Mouse (Mus musculus) MEL (cell line): Measurements from ENCODE around the gene Bmpr1a. TPM values are rescaled to one million over a fixed set of nuclear protein-coding genes. Genes with fewer than 3 reads are reported as not detected.

ENCODE experiments used
- DNase-seq: peaks from one replicate; pipeline ENCODE4 v3.0.0; 2011; ENCODE audit warnings: low read depth, low spot score
- H3K27ac ChIP-seq: 2 replicates; pipeline ENCODE4 v1.5.1; 2012; ENCODE audit warnings: low read depth, mild to moderate bottlenecking, control low read depth, low read length, moderate library complexity; ENCODE audit not compliant: control insufficient read depth
- H3K27me3 ChIP-seq, 2 experiments: fragments of 150-350 bp in 1 of 2; sonication (generic) in 1 of 2; 2 replicates each; pipeline ENCODE4 v1.6.1; 2012; ENCODE audit warnings: low read length in 2 of 2, mild to moderate bottlenecking in 2 of 2, improper control_type of control experiment in 1 of 2, moderate library complexity in 1 of 2; ENCODE audit not compliant: insufficient read depth in 2 of 2, control insufficient read depth in 1 of 2
- H3K36me3 ChIP-seq, 2 experiments: 2 replicates each; pipeline ENCODE4 v1.6.1; 2012 to 2014; ENCODE audit warnings: low read length in 2 of 2, improper control_type of control experiment in 1 of 2, inconsistent platforms in 1 of 2, mild to moderate bottlenecking in 1 of 2; ENCODE audit not compliant: insufficient read depth in 2 of 2, control insufficient read depth in 1 of 2
- H3K4me1 ChIP-seq, 2 experiments: fragments of 150-350 bp in 1 of 2; sonication (generic) in 1 of 2; 2 replicates each; pipeline ENCODE4 v1.6.1; 2012; ENCODE audit warnings: low read length in 2 of 2, improper control_type of control experiment in 1 of 2, mild to moderate bottlenecking in 1 of 2; ENCODE audit not compliant: insufficient read depth in 2 of 2, control insufficient read depth in 1 of 2
- H3K4me3 ChIP-seq, 2 experiments: fragments of 150-350 bp in 1 of 2; sonication (generic) in 1 of 2; 2 replicates each; pipeline ENCODE4 v1.5.1; 2012; ENCODE audit warnings: low read depth in 2 of 2, low read length in 2 of 2, mild to moderate bottlenecking in 2 of 2, moderate library complexity in 2 of 2, control low read depth in 1 of 2, improper control_type of control experiment in 1 of 2; ENCODE audit not compliant: control insufficient read depth in 1 of 2, insufficient read depth in 1 of 2
- H3K79me2 ChIP-seq: 2 replicates; pipeline ENCODE4 v1.6.1; 2012; ENCODE audit warnings: mild to moderate bottlenecking, low read length, moderate library complexity; ENCODE audit not compliant: control insufficient read depth, poor library complexity, insufficient read depth
- H3K9ac ChIP-seq: 2 replicates; pipeline ENCODE4 v1.6.1; 2012; ENCODE audit warnings: low read depth, mild to moderate bottlenecking, control low read depth, low read length, moderate library complexity; ENCODE audit not compliant: control insufficient read depth, poor library complexity, severe bottlenecking
- H3K9me3 ChIP-seq: fragments of 150-350 bp; sonication (generic); replicated peaks from 2 replicates; pipeline ENCODE4 v1.6.1; 2012; ENCODE audit warnings: mild to moderate bottlenecking, low read length, improper control_type of control experiment, moderate library complexity; ENCODE audit not compliant: insufficient read depth
- CHD2 ChIP-seq: IDR thresholded peaks from 2 replicates; pipeline ENCODE4 v1.6.1; 2011; ENCODE audit warnings: low read length, improper control_type of control experiment
- CTCF ChIP-seq, 3 experiments: IDR thresholded peaks in 2 of 3; conservative IDR thresholded peaks in 1 of 3; 2 replicates each; pipeline ENCODE4 v1.5.1; 2011 to 2012; ENCODE audit warnings: low read length in 3 of 3, low read depth in 2 of 3, mild to moderate bottlenecking in 2 of 3, improper control_type of control experiment in 1 of 3, inconsistent platforms in 1 of 3, mixed read lengths in 1 of 3, moderate library complexity in 1 of 3; ENCODE audit not compliant: control insufficient read depth in 1 of 3, insufficient read depth in 1 of 3, poor library complexity in 1 of 3, severe bottlenecking in 1 of 3
- E2F4 ChIP-seq: IDR thresholded peaks from 2 replicates; pipeline ENCODE4 v1.6.1; 2011; ENCODE audit warnings: low read depth, low read length, improper control_type of control experiment, borderline replicate concordance
- EP300 ChIP-seq, 2 experiments: IDR thresholded peaks; 2 replicates each; pipeline ENCODE4 v1.6.1; 2011; ENCODE audit warnings: improper control_type of control experiment in 2 of 2, low read length in 2 of 2, low read depth in 1 of 2, mild to moderate bottlenecking in 1 of 2
- ETS1 ChIP-seq: IDR thresholded peaks from 2 replicates; pipeline ENCODE4 v1.6.1; 2012; ENCODE audit warnings: low read depth, mild to moderate bottlenecking, inconsistent platforms, low read length, improper control_type of control experiment, moderate library complexity
- GABPA ChIP-seq: IDR thresholded peaks from 2 replicates; pipeline ENCODE4 v1.6.1; 2012; ENCODE audit warnings: low read depth, mild to moderate bottlenecking, inconsistent platforms, low read length, improper control_type of control experiment, moderate library complexity
- GATA1 ChIP-seq: IDR thresholded peaks from 2 replicates; pipeline ENCODE4 v1.6.1; 2011; ENCODE audit warnings: low read depth, low read length, improper control_type of control experiment
- KAT2A ChIP-seq: conservative IDR thresholded peaks from 2 replicates; pipeline ENCODE4 v1.6.1; 2012; ENCODE audit warnings: low read depth, low read length, improper control_type of control experiment, inconsistent platforms
- MAFK ChIP-seq: IDR thresholded peaks from 2 replicates; pipeline ENCODE4 v1.6.1; 2011; ENCODE audit warnings: low read depth, mild to moderate bottlenecking, low read length, improper control_type of control experiment, borderline replicate concordance
- MAZ ChIP-seq: IDR thresholded peaks from 2 replicates; pipeline ENCODE4 v1.6.1; 2012; ENCODE audit warnings: low read depth, mild to moderate bottlenecking, inconsistent platforms, low read length, improper control_type of control experiment
- NRF1 ChIP-seq: IDR thresholded peaks from 2 replicates; pipeline ENCODE4 v1.6.1; 2014; ENCODE audit warnings: low read depth, mild to moderate bottlenecking, inconsistent platforms, low read length, improper control_type of control experiment, moderate library complexity; ENCODE audit not compliant: poor library complexity, insufficient read depth, severe bottlenecking
- POLR2A ChIP-seq, 2 experiments: IDR thresholded peaks; 2 replicates each; pipeline ENCODE4 v1.6.1; 2011 to 2012; ENCODE audit warnings: low read length in 2 of 2, mild to moderate bottlenecking in 2 of 2, control low read depth in 1 of 2, improper control_type of control experiment in 1 of 2, low read depth in 1 of 2, moderate library complexity in 1 of 2; ENCODE audit not compliant: control insufficient read depth in 1 of 2, insufficient read depth in 1 of 2, poor library complexity in 1 of 2
- POLR2AphosphoS2 ChIP-seq: IDR thresholded peaks from 2 replicates; pipeline ENCODE4 v1.6.1; 2011; ENCODE audit warnings: low read length, improper control_type of control experiment
- POLR2AphosphoS5 ChIP-seq: IDR thresholded peaks from 2 replicates; pipeline ENCODE4 v1.6.1; 2012; ENCODE audit warnings: low read depth, borderline replicate concordance, mild to moderate bottlenecking, inconsistent platforms, low read length, moderate library complexity, mixed read lengths
- RAD21 ChIP-seq: IDR thresholded peaks from 2 replicates; pipeline ENCODE4 v1.6.1; 2011; ENCODE audit warnings: mild to moderate bottlenecking, low read depth, low read length, improper control_type of control experiment
- RCOR1 ChIP-seq: IDR thresholded peaks from 2 replicates; pipeline ENCODE4 v1.6.1; 2012; ENCODE audit warnings: low read depth, mild to moderate bottlenecking, inconsistent platforms, low read length, improper control_type of control experiment
- SIN3A ChIP-seq: IDR thresholded peaks from 2 replicates; pipeline ENCODE4 v1.6.1; 2012; ENCODE audit warnings: low read length, improper control_type of control experiment, inconsistent platforms
- SMC3 ChIP-seq: IDR thresholded peaks from 2 replicates; pipeline ENCODE4 v1.6.1; 2011; ENCODE audit warnings: low read depth, low read length, improper control_type of control experiment
- TBP ChIP-seq: IDR thresholded peaks from 2 replicates; pipeline ENCODE4 v1.8.0; 2011; ENCODE audit warnings: low read depth, low read length, improper control_type of control experiment
- TCF12 ChIP-seq: IDR thresholded peaks from 2 replicates; pipeline ENCODE4 v1.6.1; 2014; ENCODE audit warnings: low read depth, mild to moderate bottlenecking, inconsistent platforms, low read length, improper control_type of control experiment, moderate library complexity
- USF1 ChIP-seq: IDR thresholded peaks from 2 replicates; pipeline ENCODE4 v1.6.1; 2014; ENCODE audit warnings: low read depth, mild to moderate bottlenecking, inconsistent platforms, low read length, improper control_type of control experiment, moderate library complexity
- ZC3H11A ChIP-seq: IDR thresholded peaks from 2 replicates; pipeline ENCODE4 v1.6.1; 2012; ENCODE audit warnings: low read depth, mild to moderate bottlenecking, inconsistent platforms, low read length, improper control_type of control experiment
- ZKSCAN1 ChIP-seq: IDR thresholded peaks from 2 replicates; pipeline ENCODE4 v1.6.1; 2012; ENCODE audit warnings: low read depth, mild to moderate bottlenecking, inconsistent platforms, low read length, improper control_type of control experiment, moderate library complexity
- ZMIZ1 ChIP-seq: IDR thresholded peaks from 2 replicates; pipeline ENCODE4 v1.6.1; 2012; ENCODE audit warnings: low read depth, mild to moderate bottlenecking, inconsistent platforms, low read length, improper control_type of control experiment, moderate library complexity
- ZNF384 ChIP-seq: IDR thresholded peaks from 2 replicates; pipeline ENCODE4 v1.6.1; 2012; ENCODE audit warnings: low read depth, mild to moderate bottlenecking, inconsistent platforms, low read length, improper control_type of control experiment
- polyA plus RNA-seq, 2 experiments: library from polyadenylated mRNA; stranded (reverse) in 1 of 2; unstranded in 1 of 2; fragments of >175 nt in 1 of 2; fragments of >200 nt in 1 of 2; gene quantifications; 2 replicates each; pipeline versions ENCODE4 v1.2.1 to v1.2.4; 2012; ENCODE audit warnings: low replicate concordance in 2 of 2, low read depth in 1 of 2; ENCODE audit not compliant: insufficient read length in 2 of 2, insufficient read depth in 1 of 2, missing spikeins in 1 of 2
- total RNA-seq: library from RNA; depleted of rRNA; stranded (reverse); fragments of 300-350 nt; gene quantifications from 2 replicates; pipeline ENCODE4 v1.2.3, GENCODE M21; 2012

Gene Bmpr1a
- total and polyA plus RNA-seq, 3 experiments, result 3.1 TPM; not detected in 1

DNA sequence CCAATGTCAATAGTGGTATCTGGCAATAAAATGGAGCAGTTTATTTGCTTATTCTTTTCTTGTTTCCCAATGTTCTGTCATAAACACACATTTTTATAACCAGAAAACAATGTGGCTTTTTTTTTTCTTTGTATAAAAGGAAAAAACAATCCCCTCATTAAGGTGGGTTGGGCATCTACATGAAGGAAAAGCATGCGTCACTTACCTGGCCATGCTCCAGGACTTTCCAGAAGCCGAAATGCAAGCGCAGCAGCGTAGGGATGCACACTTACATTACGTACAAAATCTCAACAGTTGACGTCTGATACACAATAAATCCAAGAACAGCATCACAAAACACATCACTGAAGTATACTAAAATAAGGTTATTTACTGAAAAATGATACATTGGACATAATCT is 92.4 kb downstream of the Bmpr1a start:
- no peak for DNase-seq
- no peaks in the 10 kb centered on the region for H3K79me2 ChIP-seq
- H3K36me3 ChIP-seq, result no peaks in the 10 kb centered on the region
- no peak overlapping the region for H3K27ac ChIP-seq
- no peak overlapping the region for H3K9ac ChIP-seq
- TF ChIP-seq KAT2A, result no peak
- TF ChIP-seq ZNF384, result no peak
- no peak for TF ChIP-seq MAZ
- no peak for TF ChIP-seq USF1
- no peaks in the 10 kb centered on the region for H3K4me1 ChIP-seq
- no peak overlapping the region for H3K4me3 ChIP-seq
- H3K27me3 ChIP-seq, result no peaks in the 10 kb centered on the region
- no peaks in the 10 kb centered on the region for H3K9me3 ChIP-seq

DNA sequence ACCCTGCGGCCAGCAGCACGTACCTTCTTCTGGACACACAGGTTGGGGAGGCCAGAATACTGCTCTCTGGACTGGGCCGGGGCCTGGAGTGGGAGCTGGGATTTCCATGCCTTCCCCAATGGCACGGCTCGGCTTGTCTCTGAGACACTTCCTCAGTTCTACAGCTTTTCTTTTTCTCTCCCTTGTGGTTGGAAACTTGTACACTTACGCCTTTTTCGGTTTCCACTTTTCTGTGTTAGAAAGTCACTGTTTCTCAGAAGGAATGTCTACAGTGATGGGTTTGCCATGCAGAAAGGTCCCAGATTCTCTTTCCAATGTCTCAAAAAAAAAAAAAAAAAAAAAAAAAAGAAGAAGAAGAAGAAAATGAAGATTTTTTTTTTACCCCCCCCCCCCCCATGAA is 99.7 kb downstream of the Bmpr1a start:
- H3K9ac ChIP-seq, result no peak overlapping the region

DNA sequence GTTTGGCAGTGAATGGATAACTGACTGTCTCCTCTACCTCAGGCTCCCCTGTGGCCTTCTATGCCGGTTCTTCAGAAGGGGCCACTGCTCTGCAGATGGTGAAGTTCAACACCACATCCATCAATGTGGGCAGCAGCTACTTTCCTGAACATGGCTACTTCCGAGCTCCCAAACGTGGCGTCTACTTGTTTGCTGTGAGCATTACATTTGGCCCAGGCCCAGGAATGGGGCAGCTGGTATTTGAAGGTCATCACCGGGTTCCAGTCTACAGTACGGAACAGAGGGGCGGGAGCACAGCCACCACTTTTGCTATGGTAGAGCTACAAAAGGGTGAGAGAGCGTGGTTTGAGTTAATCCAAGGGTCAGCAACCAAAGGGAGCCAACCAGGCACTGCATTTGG is 100.3 kb downstream of the Bmpr1a start:
- Histone ChIP-seq H3K27ac (no peak overlapping the region), H3K79me2 (no peaks in the 10 kb centered on the region), H3K4me3 (no peak overlapping the region), H3K9ac (no peak overlapping the region), H3K4me1 (no peaks in the 10 kb centered on the region), H3K27me3 (no peaks in the 10 kb centered on the region)
- TF ChIP-seq TBP (no peak), TCF12 (no peak), EP300 (IDR thresholded peaks at IDR 0.05; ENCODE audit: low read depth in 1 of 2, low read length in 2 of 2) (no peak), ZNF384 (no peak), E2F4 (no peak), GABPA (no peak), ZMIZ1 (no peak), CTCF (IDR thresholded peaks at IDR 0.05 in 2 of 3, conservative IDR thresholded peaks at IDR 0.05 in 1 of 3; ENCODE audit: control insufficient read depth in 1 of 3, insufficient read depth in 1 of 3, low read depth in 2 of 3, low read length in 3 of 3, poor library complexity in 1 of 3, severe bottlenecking in 1 of 3) (no peak), POLR2AphosphoS2 (no peak), ETS1 (no peak), KAT2A (no peak), POLR2A (IDR thresholded peaks at IDR 0.05; ENCODE audit: control insufficient read depth in 1 of 2, insufficient read depth in 1 of 2, low read depth in 1 of 2, low read length in 2 of 2, poor library complexity in 1 of 2) (no peak), SMC3 (no peak)
- TF ChIP-seq, all 39 proteins: peak for 0
- no peak for DNase-seq
- Histone ChIP-seq H3K9me3 (no peaks in the 10 kb centered on the region), H3K36me3 (no peaks in the 10 kb centered on the region)

More for the DNA sequence above, 99.7 kb downstream of the Bmpr1a start:
- TF ChIP-seq CTCF (IDR thresholded peaks at IDR 0.05 in 2 of 3, conservative IDR thresholded peaks at IDR 0.05 in 1 of 3; ENCODE audit: control insufficient read depth in 1 of 3, insufficient read depth in 1 of 3, low read depth in 2 of 3, low read length in 3 of 3, poor library complexity in 1 of 3, severe bottlenecking in 1 of 3) (no peak), MAFK (no peak), ZMIZ1 (no peak), TBP (no peak), ZKSCAN1 (no peak), POLR2AphosphoS5 (no peak), SIN3A (no peak), NRF1 (no peak), CHD2 (no peak), KAT2A (no peak), ETS1 (no peak), RAD21 (no peak), SMC3 (no peak), MAZ (no peak), GATA1 (no peak), ZC3H11A (no peak), RCOR1 (no peak)
- no peaks in the 10 kb centered on the region for H3K9me3 ChIP-seq
- H3K27me3 ChIP-seq, result no peaks in the 10 kb centered on the region
- no peaks in the 10 kb centered on the region for H3K79me2 ChIP-seq
- DNase-seq, result no peak
- H3K27ac ChIP-seq, result no peak overlapping the region
- H3K4me3 ChIP-seq, result no peak overlapping the region
- no peaks in the 10 kb centered on the region for H3K36me3 ChIP-seq
- no peaks in the 10 kb centered on the region for H3K4me1 ChIP-seq
